Mouse (Mus musculus): Measurements from ENCODE around the gene Psma6. TPM values are rescaled to one million over a fixed set of nuclear protein-coding genes. Genes with fewer than 3 reads are reported as not detected.

Gene Psma6
- total RNA-seq, 2 experiments from 2014 or later = 234 to 258 TPM

DNA sequence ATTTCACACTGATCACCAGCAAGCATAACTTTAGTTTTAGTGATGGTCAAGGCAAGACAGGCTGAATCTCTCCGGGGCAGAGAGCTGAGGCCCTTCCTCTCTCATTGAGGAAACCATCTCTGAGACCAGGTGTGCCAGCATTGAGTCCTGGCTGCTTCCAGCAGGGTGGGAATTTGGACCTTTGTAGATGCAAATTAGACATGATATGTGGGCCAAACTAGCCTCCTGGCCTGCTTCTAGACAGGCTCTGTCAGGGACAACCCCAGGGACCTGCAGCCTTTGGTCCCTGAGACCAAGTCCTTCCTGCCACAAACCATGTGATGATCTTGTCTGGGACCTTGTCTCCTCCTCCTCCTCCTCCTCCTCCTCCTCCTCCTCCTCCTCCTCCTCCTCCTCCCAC, 51.1 kb downstream of the Psma6 start:
- DNase-seq (ENCODE audit: low spot score in 2 of 2) = no peak

DNA sequence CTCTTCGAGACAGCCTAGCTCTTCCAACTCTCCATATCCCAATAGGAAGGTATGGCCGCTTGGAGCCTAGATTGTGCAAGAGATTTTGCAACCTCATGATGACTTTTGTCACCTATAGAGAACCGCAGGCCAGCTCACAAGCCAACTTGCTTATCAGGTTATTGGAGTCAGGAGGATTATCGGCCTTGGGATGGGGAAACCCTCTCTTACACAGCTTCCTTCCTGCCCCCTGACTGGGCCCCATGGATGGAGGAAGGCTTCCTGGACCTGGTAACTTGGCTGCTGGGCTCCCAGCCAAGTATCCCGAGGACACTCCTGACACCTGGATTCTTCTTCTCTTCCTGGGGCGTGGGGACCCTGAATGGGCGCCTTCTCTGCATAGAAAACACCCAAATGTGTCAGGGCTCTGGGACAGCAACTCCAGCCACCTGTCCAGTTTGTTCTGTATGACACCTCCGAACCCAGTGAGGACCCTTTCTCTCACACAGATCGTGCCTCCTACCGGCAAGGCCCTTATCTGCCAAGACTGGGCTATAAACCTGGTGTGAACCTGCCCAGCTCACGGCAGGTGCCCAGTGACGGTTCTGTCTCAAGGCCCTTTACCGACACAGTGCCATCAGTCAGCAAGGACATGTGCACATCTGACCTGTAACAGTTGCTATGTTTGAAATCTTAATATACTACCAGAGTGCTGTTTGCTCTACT, 53.3 kb downstream of the Psma6 start:
- no peak for DNase-seq (ENCODE audit: low spot score in 2 of 2)

DNA sequence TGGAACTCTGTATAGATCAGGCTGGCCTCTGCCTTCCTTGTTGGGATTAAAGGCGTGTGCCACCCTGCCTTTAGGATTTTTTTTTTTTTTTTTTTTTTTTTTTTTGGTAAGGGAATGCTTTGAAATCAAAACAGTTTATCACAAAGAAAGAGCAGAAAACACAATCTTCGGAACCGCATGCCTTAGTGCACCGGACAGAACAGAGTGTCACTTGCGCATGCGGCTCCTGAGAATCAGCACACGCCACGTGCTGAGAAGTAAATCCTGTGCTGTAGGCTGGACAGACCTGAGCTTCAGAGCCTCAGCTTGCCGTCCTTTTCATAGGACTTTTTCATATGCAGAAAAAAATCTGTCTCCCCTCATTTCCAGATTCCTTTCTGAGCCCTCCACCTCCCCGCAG, 54.0 kb downstream of the Psma6 start:
- DNase-seq (ENCODE audit: low spot score in 2 of 2) = no peak

DNA sequence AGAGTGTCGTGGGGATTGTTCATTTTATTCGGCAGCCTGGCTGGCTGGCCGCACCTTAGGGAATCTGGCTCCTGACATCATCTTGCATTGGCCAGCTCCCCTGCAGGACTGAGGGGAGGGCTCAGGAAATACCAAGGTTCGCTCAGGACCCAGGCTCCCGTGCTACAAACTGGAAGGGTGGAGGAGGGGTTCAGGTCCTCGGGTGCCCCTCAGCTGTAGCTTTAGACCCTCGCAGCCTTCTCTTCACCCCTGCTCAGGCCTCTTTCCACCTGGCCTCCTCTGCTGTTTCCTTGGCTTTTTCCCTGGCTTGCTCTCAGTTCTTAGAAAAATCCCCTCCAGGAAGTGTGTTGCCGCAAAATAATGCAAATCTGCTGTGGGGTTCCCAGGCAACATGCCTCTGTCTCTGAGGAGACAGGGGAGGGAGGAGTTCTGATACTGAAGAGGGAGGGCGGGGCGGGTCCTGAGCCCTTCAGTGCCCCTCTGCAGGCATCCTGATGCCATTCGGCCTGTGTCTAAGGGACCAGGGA, 54.7 kb downstream of the Psma6 start:
- no peak for DNase-seq (ENCODE audit: low spot score in 2 of 2)

DNA sequence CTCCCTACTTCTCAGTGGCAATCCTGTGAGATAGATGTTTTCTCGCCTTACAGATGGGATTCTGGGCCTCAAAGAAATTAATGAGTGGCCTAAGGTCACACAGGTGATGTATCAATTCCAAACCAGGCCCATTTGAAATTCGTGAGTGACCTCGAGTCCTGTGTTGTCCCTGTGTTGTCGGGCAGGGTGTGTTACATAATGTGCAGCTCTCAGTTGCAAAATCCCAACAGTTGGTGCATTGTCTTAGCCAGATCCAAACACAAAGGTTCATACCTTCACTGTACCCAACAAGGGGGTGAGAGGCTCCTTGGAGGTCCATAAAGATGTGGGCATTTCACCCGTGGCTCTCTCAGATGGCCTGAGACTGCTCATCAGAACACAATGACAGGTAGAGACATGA, 56.4 kb downstream of the Psma6 start:
- no peak for DNase-seq (ENCODE audit: low spot score in 2 of 2)

DNA sequence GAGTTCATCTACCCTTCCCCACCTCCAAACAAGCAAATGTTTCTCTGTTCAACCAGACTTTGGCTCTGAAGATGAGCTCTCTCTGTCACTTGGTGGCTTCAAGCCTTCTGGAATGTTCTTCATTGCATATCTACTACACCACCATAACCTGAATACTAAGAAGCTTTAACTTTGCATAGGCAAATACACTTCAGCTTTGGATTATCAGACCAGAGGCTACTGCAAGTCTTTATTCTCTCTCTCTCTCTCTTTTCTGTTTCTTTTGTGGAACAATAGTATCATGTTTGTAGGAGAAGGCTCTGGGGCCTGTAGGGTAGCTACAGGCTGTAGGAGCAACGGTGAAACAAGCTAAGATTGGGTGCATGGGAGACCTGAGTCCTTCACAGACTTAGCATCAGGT, 58.2 kb downstream of the Psma6 start:
- DNase-seq (ENCODE audit: low spot score in 2 of 2) = no peak

DNA sequence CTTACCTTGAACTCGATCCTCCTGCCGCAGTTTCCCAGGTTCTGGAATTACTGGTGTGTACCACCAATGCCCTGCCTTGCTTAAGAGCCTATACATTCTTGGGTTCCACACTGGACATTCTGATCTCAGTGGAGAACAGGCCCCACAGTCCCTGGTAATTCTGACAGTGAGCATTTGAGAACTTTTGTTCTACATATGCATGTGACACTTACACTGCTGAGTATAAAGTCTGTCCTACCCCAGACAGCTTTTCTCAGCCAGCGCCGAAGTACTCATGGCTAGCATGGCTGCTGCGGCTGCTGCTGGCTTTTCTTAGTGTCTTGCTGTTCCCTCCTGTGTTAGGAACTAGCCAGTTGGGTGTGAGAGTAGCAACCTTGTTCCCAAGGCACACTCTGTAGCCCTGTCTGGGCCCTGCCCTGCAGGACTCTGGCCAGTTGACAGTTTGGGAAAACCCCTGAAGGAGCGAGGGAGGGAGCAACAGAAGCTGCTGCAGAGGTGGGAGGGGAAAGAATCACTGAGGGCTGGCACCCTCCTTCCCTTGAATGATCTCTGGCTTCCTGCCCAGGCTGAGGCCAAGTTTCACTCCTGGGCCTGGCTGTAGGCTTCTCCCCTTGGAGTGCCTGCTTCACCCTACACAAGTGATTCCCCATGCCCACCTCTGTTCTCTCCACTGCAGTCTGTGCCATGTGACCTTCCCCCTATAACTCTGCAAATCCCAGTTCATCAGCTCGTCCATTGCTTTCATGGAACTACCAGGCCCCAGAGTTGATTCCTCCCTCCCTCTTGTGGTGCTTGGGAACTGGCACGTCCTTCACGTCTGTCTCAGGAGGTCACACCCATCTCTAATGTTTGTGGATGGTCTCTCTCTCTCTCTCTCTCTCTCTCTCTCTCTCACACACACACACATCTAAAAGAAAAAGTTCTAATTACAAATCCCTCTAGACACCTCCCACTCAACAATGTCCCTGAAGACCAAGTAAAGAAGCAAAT, 59.1 kb downstream of the Psma6 start:
- peak; percentile 39 to 66 for DNase-seq (ENCODE audit: low spot score in 2 of 2)

DNA sequence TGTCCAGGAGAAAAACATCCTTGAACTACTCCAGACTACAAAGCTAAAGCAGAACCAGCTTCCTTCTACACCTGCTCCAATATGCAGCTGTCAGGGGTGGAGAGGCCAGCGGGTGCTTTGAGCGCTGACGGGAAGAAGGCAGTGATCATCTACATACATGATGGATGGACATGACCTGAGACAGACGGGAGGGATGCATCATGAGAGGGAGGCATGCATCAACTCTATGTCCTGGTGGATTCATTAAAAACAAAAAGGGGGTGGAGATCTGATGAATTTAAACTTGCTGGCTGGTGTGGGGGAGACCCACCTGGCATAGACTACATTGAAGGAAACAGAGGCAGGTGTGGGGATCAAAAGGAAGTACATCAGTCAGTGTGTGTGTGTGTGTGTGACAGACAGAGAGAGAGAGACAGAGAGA, 60.0 kb downstream of the Psma6 start:
- DNase-seq (ENCODE audit: low spot score in 2 of 2) = no peak

DNA sequence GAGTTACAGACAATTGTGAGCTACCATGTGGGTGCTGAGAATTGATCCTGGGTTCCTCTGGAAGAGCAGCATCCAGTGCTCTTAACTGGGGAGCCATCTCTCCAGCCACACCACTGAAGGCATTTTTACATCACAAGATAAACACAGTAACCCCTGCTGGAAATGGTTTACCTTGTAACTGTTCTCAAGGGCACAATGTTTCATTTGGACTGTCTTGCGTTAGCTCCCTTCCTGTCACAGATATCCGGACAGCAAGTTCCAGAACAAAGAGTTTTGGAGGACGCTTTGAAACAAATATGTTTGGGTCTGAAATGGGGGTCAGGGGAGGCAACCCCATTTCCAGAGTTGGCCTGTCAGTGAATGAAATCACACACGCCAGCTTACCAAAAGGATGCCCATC, 61.6 kb downstream of the Psma6 start:
- DNase-seq (ENCODE audit: low spot score in 2 of 2) = no peak

DNA sequence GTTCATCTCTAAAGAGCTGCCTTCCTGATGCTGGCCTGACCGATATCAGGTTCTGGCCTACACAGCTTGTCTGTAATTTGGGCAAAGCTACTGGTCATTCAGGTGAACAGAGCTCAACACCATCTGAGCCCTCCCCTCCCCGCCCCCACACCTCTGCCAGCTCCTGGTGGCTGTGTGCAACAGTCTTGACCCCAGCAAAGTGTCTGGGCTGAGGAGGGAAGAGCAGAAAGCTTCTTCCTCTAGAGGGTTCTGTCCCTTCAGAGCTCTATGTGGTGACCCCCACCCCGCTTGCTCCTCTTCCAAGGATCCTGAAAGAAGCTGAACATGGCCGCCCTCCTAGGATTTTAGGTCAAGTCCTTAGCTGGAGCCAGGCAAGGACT, 62.3 kb downstream of the Psma6 start:
- no peak for DNase-seq (ENCODE audit: low spot score in 2 of 2)

DNA sequence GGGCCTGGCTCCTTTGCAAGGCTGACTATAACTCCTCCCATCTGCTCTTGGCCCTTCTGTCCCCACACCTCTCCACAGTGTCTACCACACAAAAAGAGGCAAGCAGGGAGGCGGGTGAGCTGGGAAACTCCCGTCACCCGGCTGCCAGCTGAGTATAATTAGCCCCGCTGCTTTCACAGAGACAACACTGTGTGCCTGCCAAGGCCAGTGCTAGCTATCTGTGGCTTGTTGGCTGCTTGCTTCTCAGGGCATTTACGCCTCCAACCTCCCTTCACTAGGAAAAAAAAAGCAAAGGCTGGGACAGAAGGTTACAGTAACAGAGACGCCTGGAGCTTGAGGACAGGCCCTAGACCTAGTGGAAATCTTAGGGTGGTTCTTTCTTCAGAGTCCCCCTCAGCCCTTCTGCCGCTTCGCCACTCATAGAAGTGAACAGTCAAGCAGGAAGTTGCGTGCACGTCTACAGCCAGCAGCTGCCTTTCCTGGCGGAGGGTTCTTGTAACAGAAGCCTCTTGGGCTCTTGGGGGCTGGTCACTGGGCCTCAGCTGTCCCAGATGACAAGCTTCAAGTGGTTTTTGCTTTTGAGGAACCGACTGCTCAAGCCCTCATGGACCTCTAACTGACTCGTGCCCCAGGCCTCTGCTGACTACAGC, 62.8 kb downstream of the Psma6 start:
- no peak for DNase-seq (ENCODE audit: low spot score in 2 of 2)

DNA sequence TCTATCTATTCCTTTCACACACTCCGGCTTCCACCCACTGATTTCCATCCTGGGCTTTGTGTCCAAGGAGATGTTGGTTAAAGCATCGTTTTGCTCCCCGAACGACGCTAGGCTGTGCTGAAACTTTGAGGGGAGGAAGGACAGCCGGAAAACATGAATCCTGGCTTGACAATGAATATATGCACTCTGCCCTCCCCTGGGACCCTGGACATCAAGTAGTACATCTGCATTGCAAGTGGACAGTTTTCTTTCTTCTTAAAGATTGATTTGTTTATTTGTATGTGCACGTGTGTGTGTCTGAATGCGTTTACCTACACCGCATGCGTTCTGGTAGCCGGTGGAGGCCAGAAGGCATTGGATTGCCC, 63.4 kb downstream of the Psma6 start:
- no peak for DNase-seq (ENCODE audit: low spot score in 2 of 2)

DNA sequence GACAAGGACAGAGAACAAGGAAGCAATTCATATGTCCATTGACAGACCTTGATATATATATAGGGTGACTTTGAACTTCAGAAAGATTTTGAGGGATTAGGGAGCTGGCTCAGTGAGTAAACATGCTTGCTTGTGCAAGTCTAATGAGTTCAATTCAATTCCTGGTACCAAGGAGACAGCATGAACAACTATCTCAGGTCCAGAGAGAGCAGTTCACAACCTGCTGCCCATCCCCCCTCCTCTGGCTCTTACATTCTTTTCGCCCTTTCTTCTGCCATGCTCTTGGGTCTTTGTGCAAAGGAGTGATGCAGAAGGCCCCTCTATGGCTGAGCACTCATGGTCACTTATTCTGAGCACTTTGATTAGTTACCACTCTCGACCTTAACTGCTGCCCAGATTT, 64.4 kb downstream of the Psma6 start:
- no peak for DNase-seq (ENCODE audit: low spot score in 2 of 2)

DNA sequence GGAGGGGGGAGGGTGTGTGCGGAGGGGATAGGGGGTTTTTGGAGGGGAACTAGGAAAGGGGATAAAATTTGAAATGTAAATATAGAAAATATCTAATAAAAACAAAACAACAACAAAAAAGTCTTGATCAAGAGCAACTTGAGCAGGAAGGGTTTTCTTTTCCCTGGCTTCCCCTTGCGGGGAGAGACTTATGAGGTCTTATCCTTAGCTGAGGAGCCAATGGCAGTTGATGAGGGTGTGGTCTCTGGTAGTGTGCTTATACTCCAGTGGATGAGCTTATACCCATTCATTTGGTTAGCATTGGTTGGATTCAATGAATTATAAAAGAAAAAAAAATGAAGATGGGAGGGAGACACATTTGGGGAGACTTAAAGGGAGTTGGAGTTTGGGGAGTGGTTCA, 65.0 kb downstream of the Psma6 start:
- no peak for DNase-seq (ENCODE audit: low spot score in 2 of 2)

DNA sequence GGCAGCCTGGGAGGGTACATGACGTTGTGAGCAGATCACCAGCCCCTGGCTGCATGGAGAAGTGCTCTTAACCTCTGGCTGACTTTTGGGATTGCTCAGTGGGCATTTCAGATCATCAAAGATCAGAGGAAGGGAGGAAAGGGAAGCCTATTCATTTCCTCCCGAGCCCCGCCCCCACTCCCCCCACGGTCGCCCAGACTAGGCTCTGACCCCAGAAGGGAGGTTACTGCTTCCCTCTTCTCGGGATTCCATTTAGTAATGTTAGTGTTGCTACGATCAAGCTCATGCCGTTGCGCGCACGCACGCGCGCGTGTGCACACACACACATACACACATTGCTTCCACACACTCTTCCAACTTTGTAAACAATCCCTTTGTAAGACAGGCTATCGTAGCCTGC, 66.4 kb downstream of the Psma6 start:
- DNase-seq (ENCODE audit: low spot score in 2 of 2) = no peak

DNA sequence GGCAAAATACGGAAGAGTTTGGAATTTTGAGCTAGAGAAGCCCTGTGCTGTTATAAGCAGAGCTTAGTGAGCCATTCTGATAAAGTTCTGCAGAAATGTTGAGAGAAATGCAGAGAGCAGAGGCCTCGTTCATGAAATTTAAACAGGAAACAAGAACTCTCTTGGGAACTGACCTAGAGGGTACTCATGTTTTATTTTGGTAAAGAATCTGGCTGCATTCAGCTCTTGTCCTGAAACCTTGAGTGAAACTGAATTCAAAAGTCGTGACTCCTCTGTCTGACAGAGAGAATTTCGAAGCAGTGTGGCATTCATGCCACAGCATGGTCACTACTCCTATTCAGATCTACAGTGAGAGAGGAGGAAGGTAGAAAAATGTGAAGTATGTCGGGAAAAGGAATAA, 68.8 kb downstream of the Psma6 start:
- DNase-seq (ENCODE audit: low spot score in 2 of 2) = no peak

DNA sequence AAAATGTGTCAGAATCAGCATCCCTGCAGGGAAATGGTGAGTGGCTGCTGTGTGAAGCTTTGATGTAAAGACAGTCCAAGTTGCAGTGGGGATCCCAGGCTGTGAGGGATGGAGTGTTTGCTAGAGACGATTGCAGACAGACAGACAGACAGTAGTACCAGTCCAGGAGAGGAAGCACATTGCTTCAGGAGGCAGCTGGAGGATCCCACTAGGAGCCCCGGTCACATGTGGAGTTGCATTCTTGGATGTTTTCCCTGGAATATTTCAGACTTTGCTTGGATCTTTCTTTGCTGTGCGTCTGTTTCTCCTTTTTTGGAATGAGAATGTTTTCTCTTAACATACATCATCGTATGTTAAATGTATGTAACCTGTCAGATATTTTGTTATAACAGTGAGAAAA, 69.9 kb downstream of the Psma6 start:
- no peak for DNase-seq (ENCODE audit: low spot score in 2 of 2)

DNA sequence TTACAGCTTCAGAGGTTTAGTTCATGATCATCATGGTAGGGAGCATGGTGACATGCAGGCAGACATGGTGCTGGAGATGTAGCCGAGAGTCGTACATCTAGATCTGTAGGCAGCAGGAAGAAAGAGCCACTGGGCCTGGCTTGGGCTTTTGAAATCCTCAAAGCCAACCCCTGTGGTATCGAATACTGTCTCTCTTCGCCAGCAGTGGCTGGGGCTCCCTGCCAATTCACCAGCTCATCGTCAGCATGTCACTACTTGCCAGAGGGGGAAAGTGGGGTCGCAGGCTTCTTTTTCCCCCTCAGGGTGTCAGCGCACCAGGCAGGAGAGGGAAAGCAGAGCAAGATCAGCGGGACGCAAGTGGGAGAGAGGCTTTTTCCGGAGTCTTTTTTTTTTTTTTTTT, 71.2 kb downstream of the Psma6 start:
- DNase-seq (ENCODE audit: low spot score in 2 of 2) = no peak

DNA sequence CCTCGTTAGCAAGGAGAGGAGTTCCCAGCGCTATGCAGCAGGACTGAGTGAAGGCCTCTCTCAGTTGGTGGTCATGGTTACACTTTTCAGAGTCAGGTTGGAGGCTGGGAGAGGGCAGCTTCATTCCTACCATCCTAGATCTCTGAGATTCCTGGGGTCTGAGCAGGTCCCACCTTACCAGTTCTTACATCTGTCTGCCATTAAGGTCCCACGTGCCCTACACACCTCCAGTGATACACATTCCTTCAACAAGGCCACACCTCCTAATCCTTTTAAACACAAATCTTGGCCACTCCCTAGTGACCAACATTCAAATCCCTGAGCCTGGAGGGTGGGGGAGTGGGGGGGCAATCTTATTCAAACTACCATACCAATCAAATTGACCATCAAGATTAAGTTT, 72.1 kb downstream of the Psma6 start:
- no peak for DNase-seq (ENCODE audit: low spot score in 2 of 2)

DNA sequence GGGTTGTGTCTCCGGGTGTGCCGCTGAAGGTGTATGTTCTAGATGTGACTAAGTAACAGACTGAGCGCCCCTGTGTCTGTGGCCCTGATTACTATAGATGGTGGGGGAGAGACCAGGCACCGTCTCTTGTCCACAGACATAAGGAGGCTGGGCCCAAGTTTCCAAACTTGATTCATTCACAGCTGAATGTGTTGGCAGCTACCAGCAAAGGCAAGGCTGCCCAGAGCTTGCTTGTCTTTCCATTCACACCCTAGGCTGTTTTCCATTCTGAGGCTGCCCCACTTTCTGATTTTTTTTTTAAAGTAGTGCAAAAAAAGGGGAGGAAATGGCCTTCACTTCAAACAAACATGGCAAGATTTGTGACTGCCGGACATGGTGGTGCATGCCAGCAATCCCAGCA, 72.9 kb downstream of the Psma6 start:
- DNase-seq (ENCODE audit: low spot score in 2 of 2) = no peak

DNA sequence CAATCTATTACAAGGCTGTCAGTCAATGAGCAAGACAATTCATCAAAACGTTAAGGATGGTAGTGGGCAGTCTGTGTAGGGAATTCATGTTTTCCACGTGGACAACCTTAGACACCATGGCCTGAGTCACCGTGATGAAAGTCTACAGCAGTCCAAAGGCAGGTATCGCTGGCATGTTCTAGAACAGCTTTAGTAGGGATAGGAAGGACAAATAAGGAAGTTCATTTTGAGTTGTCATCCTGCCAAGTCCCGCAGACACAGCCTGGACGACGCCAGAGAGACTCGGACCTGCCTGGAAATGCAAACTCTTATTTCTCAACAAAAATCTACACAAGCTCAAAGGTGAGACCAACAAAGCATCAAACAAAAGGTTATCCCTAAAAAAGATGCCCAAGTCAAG, 75.7 kb downstream of the Psma6 start:
- no peak for DNase-seq (ENCODE audit: low spot score in 2 of 2)

DNA sequence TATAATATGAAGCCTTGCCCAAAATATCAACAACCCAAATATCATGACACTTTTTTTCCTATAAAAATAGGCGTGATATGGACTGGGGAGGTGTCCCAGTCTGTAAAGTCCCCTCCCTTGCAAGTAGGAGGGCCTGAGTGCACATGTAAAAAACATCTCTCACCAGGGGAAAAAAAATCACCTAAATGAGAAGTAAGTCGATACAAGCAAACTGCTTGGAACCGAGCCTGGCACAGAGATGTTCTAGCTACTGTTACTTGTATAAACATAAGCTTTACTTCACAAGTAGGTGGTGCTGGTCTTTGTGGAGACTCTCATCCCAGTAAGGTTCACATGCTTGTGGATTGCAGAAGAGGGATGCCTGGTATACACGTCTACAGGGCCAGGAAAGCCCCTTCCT, 76.9 kb downstream of the Psma6 start:
- DNase-seq (ENCODE audit: low spot score in 2 of 2) = no peak
